Mouse (Mus musculus): ENCODE results near the gene Fgfr2.

DNA sequence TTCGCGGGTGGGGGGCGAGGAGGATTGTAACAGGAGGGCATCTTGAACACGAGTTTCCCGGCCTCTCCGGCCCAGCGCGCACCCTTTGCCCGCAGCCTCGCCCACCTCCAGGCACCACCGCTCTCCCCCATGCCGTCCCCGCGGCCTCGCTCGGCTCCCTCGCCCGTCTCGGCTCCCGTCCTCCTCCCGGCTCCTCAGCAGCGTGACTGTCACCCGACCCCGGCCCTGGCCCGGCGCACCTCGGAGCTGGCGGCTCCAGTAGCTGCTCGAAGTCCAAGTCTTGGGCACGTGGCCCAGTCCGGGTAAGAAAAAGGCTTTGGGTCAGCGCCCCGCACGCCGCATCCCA lies 1760.9 kb downstream of the Fgfr2 start:
- TF ChIP-seq POLR2A (IDR thresholded peaks at IDR 0.05; ENCODE audit: low read depth, low read length) = no peak
- TF ChIP-seq CTCF (IDR thresholded peaks at IDR 0.05; ENCODE audit: extremely low read depth, insufficient read length, insufficient replicate concordance, low read depth, low read length) = no peak

All from small intestine, adult 2 months (tissue).